Mouse (Mus musculus): ENCODE data around the gene Cenpw. TPM values are rescaled to one million over a fixed set of nuclear protein-coding genes. Genes with fewer than 3 reads are reported as not detected.

Cenpw gene
- total RNA-seq (2014; rRNA removed; ENCODE audit: low replicate concordance) (3.0 and 12.3 TPM in 2 replicates), polyA plus RNA-seq (2015; fragmentation: Nextera tagmentation; extraction: Ambion mirVana) (16.7 and 17.4 TPM in 2 replicates)

DNA sequence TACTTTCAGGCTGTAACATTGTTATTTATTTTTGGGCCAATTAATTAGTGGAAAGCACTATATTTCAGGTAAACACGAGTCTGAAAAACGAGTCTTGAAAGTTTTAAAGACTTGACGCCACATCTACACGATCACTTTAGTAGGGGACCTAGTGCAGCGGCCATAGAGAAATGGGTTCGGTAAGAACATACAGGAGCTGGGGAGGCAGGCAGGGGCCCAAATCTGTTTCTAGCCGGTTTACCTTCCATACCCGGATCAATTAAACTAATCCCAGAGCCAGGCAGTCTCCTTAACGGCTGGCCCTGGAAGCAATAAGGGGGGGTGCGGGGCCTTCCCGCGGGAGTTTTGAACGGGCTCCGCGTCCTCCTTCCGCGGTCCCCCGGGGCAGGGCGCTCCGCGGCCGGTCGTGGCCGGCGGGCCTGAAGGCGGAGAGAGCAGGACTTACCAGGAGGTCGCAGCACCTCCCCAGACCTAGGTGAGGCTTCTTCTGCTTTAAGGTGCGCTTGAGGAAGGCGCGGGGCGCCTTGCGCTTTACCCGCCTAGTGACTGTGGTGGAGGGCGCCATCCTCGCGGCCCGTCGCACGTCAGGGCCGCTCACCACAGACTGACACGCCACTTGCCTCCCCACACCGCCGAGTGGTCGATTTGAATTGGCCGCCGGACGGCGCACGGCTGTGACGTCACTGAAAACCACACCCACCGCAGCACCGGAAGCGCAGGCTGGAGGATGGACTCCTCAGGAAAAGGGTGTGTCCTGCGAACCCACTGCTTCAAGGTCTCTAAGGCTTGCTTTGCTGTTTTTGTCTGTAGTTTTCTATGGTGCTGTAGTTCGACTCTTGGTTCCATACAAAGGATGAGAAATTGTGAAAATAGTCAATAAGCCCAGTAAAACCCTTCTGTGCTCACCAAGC is at the start of gene Cenpw:
TSS of gene Cenpw (minus strand) at position 645 of the 911 bp plus-strand sequence.
- under 1% methylated on average over 51 of the region's 55 CpGs for WGBS
- Histone ChIP-seq H3K4me2 (ENCODE audit: low read depth, low read length) (peak within 1 kb of the TSS; percentile 85), H3K27me3 (ENCODE audit: control insufficient read depth, insufficient read depth, low read length) (no peaks in the 10 kb centered on the region), H3K36me3 (replicated peaks; ENCODE audit: control insufficient read depth, insufficient read depth, low read length) (no peaks in the 10 kb centered on the region), H3K4me1 (ENCODE audit: control insufficient read depth, insufficient read depth) (no peaks in the 10 kb centered on the region), H3K9me3 (replicated peaks; ENCODE audit: control insufficient read depth, low read length) (no peaks in the 10 kb centered on the region), H3K27ac (ENCODE audit: low read depth) (no peak within 1 kb of the TSS), H3K9ac (replicated peaks; ENCODE audit: low read depth, low read length) (peak within 1 kb of the TSS; percentile 62), H3K4me3 (ENCODE audit: low read depth, low read length) (peak within 1 kb of the TSS; percentile 79)
- DNase-seq (ENCODE audit: low spot score): peak; percentile 88
- peak; percentile 100 for ATAC-seq (ENCODE audit: insufficient read depth, low read depth)
- TF ChIP-seq EP300 (IDR thresholded peaks at IDR 0.05; ENCODE audit: low read depth) (no peak), CTCF (IDR thresholded peaks at IDR 0.05; ENCODE audit: low read depth) (no peak)

DNA sequence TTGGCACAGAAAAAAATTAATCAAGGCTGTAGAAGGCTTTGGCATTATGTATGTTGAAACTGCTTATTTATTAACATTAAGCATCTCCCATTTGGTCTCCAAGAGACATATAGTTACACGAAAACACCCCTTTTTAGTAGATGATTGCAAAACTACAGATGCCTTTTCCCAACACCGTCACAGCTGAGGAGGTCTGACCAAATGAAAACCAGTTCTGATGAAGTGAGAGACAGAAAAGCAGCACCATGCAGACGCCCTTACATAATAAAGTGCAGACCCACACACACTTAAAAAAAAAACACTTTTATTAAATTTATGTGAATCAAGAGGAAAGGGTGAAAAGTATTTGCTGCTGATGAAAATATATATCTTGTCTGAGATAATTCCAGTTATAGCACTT is 49.3 kb upstream of the Cenpw start:
- TF ChIP-seq CTCF (IDR thresholded peaks at IDR 0.05; ENCODE audit: low read depth): no peak
- TF ChIP-seq EP300 (IDR thresholded peaks at IDR 0.05; ENCODE audit: low read depth): no peak
- Histone ChIP-seq H3K27ac (ENCODE audit: low read depth) (no peak overlapping the region), H3K4me1 (ENCODE audit: control insufficient read depth, insufficient read depth) (no peaks in the 10 kb centered on the region), H3K4me3 (ENCODE audit: low read depth, low read length) (no peak overlapping the region), H3K36me3 (replicated peaks; ENCODE audit: control insufficient read depth, insufficient read depth, low read length) (no peaks in the 10 kb centered on the region), H3K9ac (replicated peaks; ENCODE audit: low read depth, low read length) (no peak overlapping the region), H3K9me3 (replicated peaks; ENCODE audit: control insufficient read depth, low read length) (no peaks in the 10 kb centered on the region), H3K27me3 (ENCODE audit: control insufficient read depth, insufficient read depth, low read length) (no peaks in the 10 kb centered on the region), H3K4me2 (ENCODE audit: low read depth, low read length) (no peak overlapping the region)
- no peak for ATAC-seq (ENCODE audit: insufficient read depth, low read depth)
- WGBS: 62% methylated on average over 3 of the region's 3 CpGs
- no peak for DNase-seq (ENCODE audit: low spot score)

DNA sequence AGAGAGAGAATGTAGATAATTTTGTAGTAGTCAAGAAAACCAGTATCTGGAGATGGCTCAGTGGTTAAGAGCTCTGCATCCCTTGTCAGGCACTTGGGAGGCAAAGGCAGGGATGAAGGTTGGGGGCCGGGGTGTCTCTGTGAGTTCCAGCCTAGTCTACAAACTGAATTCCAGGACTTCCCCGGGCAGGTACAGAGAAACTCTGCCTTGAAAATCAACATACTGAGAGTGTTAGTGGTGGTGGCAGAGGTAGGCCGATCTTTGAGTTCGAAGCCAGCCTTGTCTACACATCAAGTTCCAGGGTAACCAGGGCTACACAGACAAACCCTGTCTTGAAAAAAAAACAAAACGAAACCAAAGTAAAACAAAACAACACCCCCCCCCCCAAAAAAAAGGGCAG is 859 bp downstream of the Cenpw start:
- Histone ChIP-seq H3K27me3 (ENCODE audit: control insufficient read depth, insufficient read depth, low read length) (no peaks in the 10 kb centered on the region), H3K27ac (ENCODE audit: low read depth) (no peak overlapping the region), H3K36me3 (replicated peaks; ENCODE audit: control insufficient read depth, insufficient read depth, low read length) (no peaks in the 10 kb centered on the region), H3K9ac (replicated peaks; ENCODE audit: low read depth, low read length) (peak overlapping the region; percentile 62), H3K4me1 (ENCODE audit: control insufficient read depth, insufficient read depth) (no peaks in the 10 kb centered on the region), H3K9me3 (replicated peaks; ENCODE audit: control insufficient read depth, low read length) (no peaks in the 10 kb centered on the region), H3K4me2 (ENCODE audit: low read depth, low read length) (peak overlapping the region; percentile 85), H3K4me3 (ENCODE audit: low read depth, low read length) (peak overlapping the region; percentile 79)
- no peak for DNase-seq (ENCODE audit: low spot score)
- 55% methylated on average over 5 of the region's 5 CpGs for WGBS
- TF ChIP-seq CTCF (IDR thresholded peaks at IDR 0.05; ENCODE audit: low read depth) (no peak), EP300 (IDR thresholded peaks at IDR 0.05; ENCODE audit: low read depth) (no peak)
- ATAC-seq (ENCODE audit: insufficient read depth, low read depth): no peak

DNA sequence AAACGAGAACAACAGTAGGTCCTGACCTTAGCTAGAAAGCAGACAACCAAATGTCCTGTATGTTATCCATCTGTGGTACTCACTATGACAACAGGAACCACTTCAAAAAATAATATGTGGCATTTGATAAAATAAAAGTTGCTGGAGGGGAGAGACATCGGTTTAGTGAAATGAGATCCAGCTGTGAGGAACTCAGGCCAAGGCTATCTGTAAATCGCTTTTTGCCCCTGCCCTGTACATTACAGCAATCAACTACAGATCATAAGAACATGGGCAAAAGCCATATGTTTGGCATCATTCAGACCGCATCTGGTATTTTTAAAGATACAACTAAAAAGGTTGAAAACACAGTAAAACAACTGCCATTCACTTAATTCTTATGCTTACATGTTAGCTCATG is 32.7 kb downstream of the Cenpw start:
- Histone ChIP-seq H3K9ac (replicated peaks; ENCODE audit: low read depth, low read length) (no peak overlapping the region), H3K27me3 (ENCODE audit: control insufficient read depth, insufficient read depth, low read length) (no peaks in the 10 kb centered on the region), H3K27ac (ENCODE audit: low read depth) (no peak overlapping the region), H3K4me3 (ENCODE audit: low read depth, low read length) (no peak overlapping the region), H3K4me1 (ENCODE audit: control insufficient read depth, insufficient read depth) (no peaks in the 10 kb centered on the region), H3K9me3 (replicated peaks; ENCODE audit: control insufficient read depth, low read length) (no peaks in the 10 kb centered on the region), H3K36me3 (replicated peaks; ENCODE audit: control insufficient read depth, insufficient read depth, low read length) (no peaks in the 10 kb centered on the region), H3K4me2 (ENCODE audit: low read depth, low read length) (no peak overlapping the region)
- DNase-seq (ENCODE audit: low spot score) (no peak), ATAC-seq (ENCODE audit: insufficient read depth, low read depth) (no peak)
- TF ChIP-seq EP300 (IDR thresholded peaks at IDR 0.05; ENCODE audit: low read depth) (no peak), CTCF (IDR thresholded peaks at IDR 0.05; ENCODE audit: low read depth) (no peak)
- WGBS: 70% methylated on average over 4 of the region's 4 CpGs
